Mouse (Mus musculus): Measurements from ENCODE around the gene Lcn2. TPM values are rescaled to one million over a fixed set of nuclear protein-coding genes. Genes with fewer than 3 reads are reported as not detected.

Lcn2 gene
- polyA plus RNA-seq, 1 experiment from 2014 or later = 1.4 TPM

DNA sequence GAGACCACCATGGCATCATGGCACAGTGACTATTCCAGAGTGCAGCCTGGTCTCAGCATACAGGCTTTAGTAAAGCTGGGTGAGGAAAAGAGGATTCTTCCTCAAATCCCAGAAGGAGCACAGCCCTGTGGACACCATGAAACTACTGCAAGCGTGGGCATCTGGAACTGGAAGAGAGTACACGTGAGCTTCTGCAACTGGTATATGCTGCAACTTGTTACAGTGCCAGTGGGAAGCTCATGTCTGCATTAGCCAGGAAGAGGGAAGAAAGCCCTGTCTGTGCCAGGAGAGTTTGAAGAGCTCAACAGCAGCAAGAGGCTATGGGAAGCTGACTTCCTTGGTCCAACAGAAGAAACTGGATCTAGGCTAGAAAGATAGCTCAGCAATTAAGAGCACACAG lies 5.4 kb downstream of the Lcn2 start:
- Histone ChIP-seq H3K9ac (no peak overlapping the region), H3K4me1 (peaks cover 4% of the 10 kb centered on the region; the same call in 1 of the 2 replicates), H3K36me3 (peaks cover 24% of the 10 kb centered on the region), H3K9me3 (no peaks in the 10 kb centered on the region), H3K27me3 (peaks cover 2% of the 10 kb centered on the region; the same call in 1 of the 2 replicates), H3K4me3 (no peak overlapping the region), H3K4me2 (replicated peaks) (no peak overlapping the region), H3K27ac (no peak overlapping the region)
- ATAC-seq (ENCODE audit: insufficient number of reproducible peaks, insufficient read depth, low FRiP score, low TSS enrichment) = no peak
- WGBS = 78% methylated on average over 2 of the region's 2 CpGs

DNA sequence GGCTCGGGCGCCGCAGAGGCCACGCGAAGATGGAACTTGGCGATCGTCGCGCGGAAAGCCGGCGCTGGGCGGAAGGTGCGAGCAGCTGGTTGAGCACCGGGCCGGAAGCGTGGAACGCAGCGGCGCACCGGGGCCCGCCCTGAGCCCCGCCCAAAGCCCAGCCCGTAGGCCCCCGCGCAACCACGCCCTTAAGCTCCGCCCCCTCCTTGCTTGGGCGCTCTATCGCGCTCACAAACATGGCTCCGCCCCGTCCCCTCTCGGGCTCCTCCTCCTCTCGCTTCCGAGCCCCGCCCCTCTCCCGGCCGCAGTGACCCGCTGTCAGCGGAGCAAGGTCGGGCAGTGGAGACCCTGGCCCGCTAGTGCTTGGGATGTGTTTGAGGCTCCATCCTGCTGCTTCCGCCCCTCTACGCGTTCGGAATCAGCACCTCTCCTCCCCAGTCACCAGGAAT lies 6.3 kb downstream of the Lcn2 start, which contains the start of gene 1110008P14Rik:
TSS of gene 1110008P14Rik (minus strand) at position 164 of the 449 bp plus-strand sequence.
- H3K4me1 ChIP-seq = peaks cover 4% of the 10 kb centered on the region; the same call in 1 of the 2 replicates
- no peak within 1 kb of the TSS for H3K27ac ChIP-seq
- H3K9me3 ChIP-seq = no peaks in the 10 kb centered on the region
- under 1% methylated on average over 41 of the region's 47 CpGs for WGBS
- ATAC-seq (ENCODE audit: insufficient number of reproducible peaks, insufficient read depth, low FRiP score, low TSS enrichment) = peak; percentile 64
- H3K27me3 ChIP-seq = peaks cover 2% of the 10 kb centered on the region; the same call in 1 of the 2 replicates
- H3K4me3 ChIP-seq = peak within 1 kb of the TSS; percentile 68
- H3K36me3 ChIP-seq = peaks cover 33% of the 10 kb centered on the region
- H3K4me2 ChIP-seq (replicated peaks) = peak within 1 kb of the TSS; percentile 93
- H3K9ac ChIP-seq = peak within 1 kb of the TSS; percentile 63

- WGBS = 1% methylated on average over 27 of the region's 27 CpGs
- H3K4me3 ChIP-seq = peak overlapping the region; percentile 68
- H3K36me3 ChIP-seq = peaks cover 39% of the 10 kb centered on the region
- H3K9me3 ChIP-seq = no peaks in the 10 kb centered on the region
- H3K9ac ChIP-seq = peak overlapping the region; percentile 63
- H3K27ac ChIP-seq = no peak overlapping the region
- peaks cover 2% of the 10 kb centered on the region; the same call in 1 of the 2 replicates for H3K27me3 ChIP-seq
- peak; percentile 28; the same call in 1 of the 2 replicates for ATAC-seq (ENCODE audit: insufficient number of reproducible peaks, insufficient read depth, low FRiP score, low TSS enrichment)
- H3K4me1 ChIP-seq = peaks cover 4% of the 10 kb centered on the region; the same call in 1 of the 2 replicates
- H3K4me2 ChIP-seq (replicated peaks) = peak overlapping the region; percentile 93
These were observed 6.8 kb downstream of the Lcn2 start for GRCm38 (mm10) chr2:32381141-32381774.

DNA sequence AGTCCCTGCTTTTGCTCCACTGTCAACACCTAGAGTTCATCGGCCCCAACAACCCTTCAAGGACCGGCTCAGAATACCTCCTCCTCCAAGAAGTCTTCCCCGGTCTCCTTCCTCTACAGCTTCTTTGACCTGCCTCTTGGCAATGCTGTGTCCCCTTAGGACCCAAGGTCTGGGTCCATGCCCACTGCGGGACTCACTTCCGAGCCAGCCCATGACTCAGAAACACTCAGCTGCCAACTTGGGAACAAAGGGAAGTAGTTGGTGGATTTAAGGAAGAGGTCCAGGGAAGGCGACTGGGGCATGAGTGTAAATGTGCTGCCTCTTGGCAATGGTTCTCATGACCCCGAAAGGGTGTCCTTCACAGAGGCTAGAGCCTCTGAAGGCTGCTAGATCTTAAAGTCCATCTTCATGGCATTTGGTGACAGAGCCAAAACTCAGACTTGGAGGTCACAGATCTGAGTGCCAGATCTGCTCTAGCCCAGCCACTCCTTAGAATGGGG lies 8.0 kb downstream of the Lcn2 start:
- no peak overlapping the region for H3K4me3 ChIP-seq
- H3K9ac ChIP-seq = no peak overlapping the region
- peaks cover 51% of the 10 kb centered on the region for H3K36me3 ChIP-seq
- ATAC-seq (ENCODE audit: insufficient number of reproducible peaks, insufficient read depth, low FRiP score, low TSS enrichment) = no peak
- no peaks in the 10 kb centered on the region for H3K9me3 ChIP-seq
- H3K27ac ChIP-seq = no peak overlapping the region
- H3K4me2 ChIP-seq (replicated peaks) = no peak overlapping the region
- H3K4me1 ChIP-seq = peaks cover 4% of the 10 kb centered on the region; the same call in 1 of the 2 replicates
- WGBS = 91% methylated on average over 7 of the region's 7 CpGs
- H3K27me3 ChIP-seq = no peaks in the 10 kb centered on the region

DNA sequence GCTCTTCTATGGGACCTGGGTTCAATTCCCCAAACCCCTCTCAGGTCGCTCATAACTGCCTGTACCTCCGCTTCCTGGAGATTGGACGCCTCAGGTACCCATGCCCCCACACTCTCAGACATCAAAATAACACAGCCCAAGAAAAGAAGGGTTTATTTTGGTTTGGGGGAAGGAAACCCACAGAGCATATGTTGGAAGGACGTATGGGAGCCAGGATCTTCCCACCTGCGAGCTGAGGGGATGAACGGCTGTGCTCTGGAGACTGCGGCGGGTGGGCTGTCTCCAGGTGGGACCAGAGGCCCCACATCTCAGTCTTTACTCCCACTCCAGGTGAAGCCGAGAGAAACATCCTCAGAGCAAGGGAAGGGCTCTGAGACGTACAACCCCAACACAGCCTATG lies 11.1 kb downstream of the Lcn2 start:
- Histone ChIP-seq H3K4me1 (peaks cover 4% of the 10 kb centered on the region; the same call in 1 of the 2 replicates), H3K4me3 (no peak overlapping the region), H3K27me3 (no peaks in the 10 kb centered on the region), H3K4me2 (replicated peaks) (no peak overlapping the region), H3K9ac (no peak overlapping the region), H3K27ac (no peak overlapping the region), H3K9me3 (no peaks in the 10 kb centered on the region), H3K36me3 (peaks cover 77% of the 10 kb centered on the region)
- WGBS = 95% methylated on average over 10 of the region's 10 CpGs
- no peak for ATAC-seq (ENCODE audit: insufficient number of reproducible peaks, insufficient read depth, low FRiP score, low TSS enrichment)

- Histone ChIP-seq H3K9ac (no peak overlapping the region), H3K9me3 (no peaks in the 10 kb centered on the region), H3K4me1 (no peaks in the 10 kb centered on the region), H3K27me3 (no peaks in the 10 kb centered on the region), H3K27ac (no peak overlapping the region), H3K4me2 (replicated peaks) (no peak overlapping the region), H3K36me3 (peaks cover 92% of the 10 kb centered on the region), H3K4me3 (no peak overlapping the region)
- ATAC-seq (ENCODE audit: insufficient number of reproducible peaks, insufficient read depth, low FRiP score, low TSS enrichment) = no peak
- WGBS = 90% methylated on average over 13 of the region's 13 CpGs
These were observed 12.6 kb downstream of the Lcn2 start for GRCm38 (mm10) chr2:32375317-32375940.

- Histone ChIP-seq H3K4me3 (no peak overlapping the region), H3K27ac (no peak overlapping the region), H3K4me1 (no peaks in the 10 kb centered on the region), H3K9ac (no peak overlapping the region), H3K36me3 (peaks cover 96% of the 10 kb centered on the region), H3K27me3 (no peaks in the 10 kb centered on the region), H3K9me3 (no peaks in the 10 kb centered on the region), H3K4me2 (replicated peaks) (no peak overlapping the region)
- 76% methylated on average over 10 of the region's 10 CpGs for WGBS
- ATAC-seq (ENCODE audit: insufficient number of reproducible peaks, insufficient read depth, low FRiP score, low TSS enrichment) = no peak
These were observed 13.9 kb downstream of the Lcn2 start for GRCm38 (mm10) chr2:32374191-32374590.

- 94% methylated on average over 5 of the region's 5 CpGs for WGBS
- no peak for ATAC-seq (ENCODE audit: insufficient number of reproducible peaks, insufficient read depth, low FRiP score, low TSS enrichment)
- Histone ChIP-seq H3K27ac (no peak overlapping the region), H3K4me1 (peaks cover 8% of the 10 kb centered on the region), H3K9ac (no peak overlapping the region), H3K4me2 (replicated peaks) (no peak overlapping the region), H3K4me3 (no peak overlapping the region), H3K27me3 (no peaks in the 10 kb centered on the region), H3K36me3 (peaks cover 57% of the 10 kb centered on the region), H3K9me3 (no peaks in the 10 kb centered on the region)
These were observed 20.7 kb downstream of the Lcn2 start for GRCm38 (mm10) chr2:32367315-32367714.

DNA sequence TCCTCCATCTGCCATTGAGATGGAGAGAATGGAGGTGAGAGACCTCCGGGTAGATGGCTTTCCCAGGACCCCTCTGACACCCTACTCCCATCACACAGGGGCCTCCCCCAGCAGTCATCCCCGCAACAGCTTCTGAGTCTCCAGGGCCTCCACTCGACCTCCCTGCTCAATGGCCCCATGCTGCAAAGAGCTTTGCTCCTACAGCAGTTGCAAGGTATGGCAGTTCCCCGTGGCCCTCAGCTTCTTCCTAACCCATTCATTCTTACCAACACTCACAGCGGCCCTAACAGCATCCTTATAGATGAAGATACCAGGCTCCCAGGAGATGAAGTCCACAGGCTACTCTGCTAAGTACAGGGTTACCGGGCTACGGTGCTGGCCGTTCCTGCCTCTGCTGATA lies 23.9 kb downstream of the Lcn2 start:
- Histone ChIP-seq H3K4me2 (replicated peaks) (peak overlapping the region; percentile 86), H3K9ac (peak overlapping the region; percentile 76), H3K4me1 (peaks cover 8% of the 10 kb centered on the region), H3K9me3 (no peaks in the 10 kb centered on the region), H3K4me3 (peak overlapping the region; percentile 88), H3K27me3 (no peaks in the 10 kb centered on the region), H3K36me3 (peaks cover 26% of the 10 kb centered on the region), H3K27ac (no peak overlapping the region)
- ATAC-seq (ENCODE audit: insufficient number of reproducible peaks, insufficient read depth, low FRiP score, low TSS enrichment) = no peak
- 82% methylated on average over 8 of the region's 8 CpGs for WGBS

DNA sequence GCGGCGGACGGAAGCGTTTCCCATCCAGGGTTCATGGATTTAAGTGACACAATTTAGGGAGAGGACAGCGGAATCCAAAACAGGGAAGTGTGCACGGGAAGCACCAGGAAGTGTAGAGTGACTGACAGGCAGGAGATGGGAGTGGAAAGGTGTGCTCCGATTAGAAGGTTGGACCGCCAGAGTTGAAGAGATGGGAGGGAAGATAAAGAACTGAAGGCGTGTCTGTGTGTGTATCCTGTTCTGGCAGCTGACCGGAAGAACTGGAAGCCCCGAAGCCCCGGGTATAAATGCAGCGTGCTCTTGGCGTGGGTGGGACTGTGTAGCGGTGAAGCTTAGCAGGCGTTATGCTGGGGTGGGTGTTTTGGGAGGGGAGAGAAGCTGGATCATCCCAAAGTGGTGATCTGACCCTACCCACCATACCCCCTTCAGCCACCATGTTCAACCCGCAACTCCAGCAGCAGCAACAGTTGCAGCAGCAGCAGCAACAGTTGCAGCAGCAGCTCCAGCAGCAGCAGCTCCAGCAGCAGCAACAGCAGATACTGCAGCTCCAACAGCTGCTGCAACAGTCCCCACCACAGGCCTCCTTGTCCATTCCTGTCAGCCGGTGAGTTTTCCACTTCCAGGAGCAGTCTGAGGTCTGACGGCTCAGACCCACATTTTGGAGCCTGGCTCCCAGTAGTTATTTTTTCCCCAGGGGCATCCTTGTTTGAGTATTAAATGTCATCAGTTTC lies 24.5 kb downstream of the Lcn2 start:
- peak overlapping the region; percentile 86 for H3K27ac ChIP-seq
- WGBS = 7% methylated on average over 19 of the region's 19 CpGs

GRCm38 (mm10) chr2:32362817-32363340 lies 25.2 kb downstream of the Lcn2 start:
- peak; percentile 77 for ATAC-seq (ENCODE audit: insufficient number of reproducible peaks, insufficient read depth, low FRiP score, low TSS enrichment)
- peaks cover 17% of the 10 kb centered on the region for H3K36me3 ChIP-seq
- peak overlapping the region; percentile 76 for H3K9ac ChIP-seq
- peak overlapping the region; percentile 86 for H3K27ac ChIP-seq
- H3K9me3 ChIP-seq = no peaks in the 10 kb centered on the region
- H3K4me2 ChIP-seq (replicated peaks) = peak overlapping the region; percentile 86
- WGBS = under 1% methylated on average over 53 of the region's 53 CpGs
- H3K4me3 ChIP-seq = peak overlapping the region; percentile 88
- peaks cover 8% of the 10 kb centered on the region for H3K4me1 ChIP-seq
- no peaks in the 10 kb centered on the region for H3K27me3 ChIP-seq

More for the DNA sequence above, 24.5 kb downstream of the Lcn2 start:
- Histone ChIP-seq H3K27me3 (no peaks in the 10 kb centered on the region), H3K9ac (peak overlapping the region; percentile 76), H3K4me3 (peak overlapping the region; percentile 88), H3K9me3 (no peaks in the 10 kb centered on the region), H3K4me1 (peaks cover 8% of the 10 kb centered on the region), H3K36me3 (peaks cover 22% of the 10 kb centered on the region), H3K4me2 (replicated peaks) (peak overlapping the region; percentile 86)
- ATAC-seq (ENCODE audit: insufficient number of reproducible peaks, insufficient read depth, low FRiP score, low TSS enrichment) = peak; percentile 71
